Mouse (Mus musculus) forebrain, embryonic 15.5 days (tissue): ENCODE measurements around the gene Olfr340. TPM values are rescaled to one million over a fixed set of nuclear protein-coding genes. Genes with fewer than 3 reads are reported as not detected.
"Not testable (repeated sequence)": the region's sequence is repeated elsewhere in the genome, so short reads cannot be mapped to it uniquely, and the experiment has no call there.

Source experiments
- ATAC-seq: fragments of 200-750 bp; cut with Nextera tagmentation; replicated peaks from 2 replicates; pipeline ENCODE4 v1.8.0; 2017; ENCODE audit warnings: mild to moderate bottlenecking, moderate TSS enrichment, moderate library complexity
- H3K27ac ChIP-seq: fragments of 300-500 bp; sonication (generic); replicated peaks from 2 replicates; pipeline ENCODE4 v1.5.1; 2015; ENCODE audit warnings: mild to moderate bottlenecking, inconsistent platforms
- H3K27me3 ChIP-seq: fragments of 300-500 bp; sonication (generic); 2 replicates; pipeline ENCODE4 v1.6.1; 2015; ENCODE audit warnings: inconsistent platforms
- H3K36me3 ChIP-seq: fragments of 300-500 bp; sonication (generic); 2 replicates; pipeline ENCODE4 v1.6.1; 2015; ENCODE audit warnings: mild to moderate bottlenecking, inconsistent platforms
- H3K4me1 ChIP-seq: fragments of 300-500 bp; sonication (generic); 2 replicates; pipeline ENCODE4 v1.6.1; 2015; ENCODE audit warnings: inconsistent platforms
- H3K4me2 ChIP-seq: fragments of 300-500 bp; sonication (generic); replicated peaks from 2 replicates; pipeline ENCODE4 v1.6.1; 2015; ENCODE audit warnings: mild to moderate bottlenecking, inconsistent platforms
- H3K4me3 ChIP-seq: fragments of 300-500 bp; sonication (generic); 2 replicates; pipeline ENCODE4 v1.5.1; 2015; ENCODE audit warnings: mild to moderate bottlenecking, inconsistent platforms
- H3K9ac ChIP-seq: fragments of 300-500 bp; sonication (generic); replicated peaks from 2 replicates; pipeline ENCODE4 v1.6.1; 2015; ENCODE audit warnings: mild to moderate bottlenecking, inconsistent platforms
- H3K9me3 ChIP-seq: fragments of 300-500 bp; sonication (generic); 2 replicates; pipeline ENCODE4 v1.6.1; 2016; ENCODE audit warnings: inconsistent platforms
- WGBS: fragments of 180-500 bp; shearing (Covaris S2); methylation state at CpG from one replicate; pipeline ENCODE4 v1.1.7; 2015; ENCODE audit warnings: mixed read lengths; 5-methylcytosine and 5-hydroxymethylcytosine counted together
- polyA plus RNA-seq: library from polyadenylated mRNA; unstranded; fragments of >200 nt; fragmentation: Nextera tagmentation; extraction: Ambion mirVana; gene quantifications from 2 replicates; pipeline ENCODE4 v1.2.1, GENCODE M21; 2015

Olfr340 gene
- not detected in 2 replicates for polyA plus RNA-seq

DNA sequence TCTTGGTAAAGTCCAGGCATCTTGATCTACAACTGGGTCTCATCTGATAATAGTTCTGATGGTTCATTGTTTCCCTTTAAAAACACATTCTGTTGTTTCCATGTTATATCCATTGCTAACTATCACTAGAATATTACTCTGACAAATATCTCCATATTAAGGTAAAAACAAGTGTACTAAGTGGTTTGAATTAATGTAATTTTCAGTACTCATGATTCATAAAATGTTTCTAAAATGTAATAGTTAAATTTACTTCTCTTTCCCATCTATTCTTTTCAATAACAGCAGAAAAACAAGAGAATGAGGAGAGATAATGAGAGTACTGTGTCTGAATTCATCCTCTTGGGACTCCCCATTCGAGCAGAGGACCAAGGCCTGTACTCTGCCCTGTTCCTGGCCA is at the start of gene Olfr340:
Gene Olfr340, plus strand, starts transcription at position 301 of the 400 bp plus-strand sequence.
- no peak within 1 kb of the TSS for H3K4me3 ChIP-seq
- 0 out of 2 replicates have a peak, but pooled peaks cover 9% of the 10 kb centered on the region for H3K9me3 ChIP-seq
- no peaks in the 10 kb centered on the region for H3K36me3 ChIP-seq
- H3K4me2 ChIP-seq: no peak within 1 kb of the TSS
- no peak within 1 kb of the TSS for H3K9ac ChIP-seq
- 66% methylated on average over 1 of the region's 1 CpGs for WGBS
- no peaks in the 10 kb centered on the region for H3K27me3 ChIP-seq
- no peak for ATAC-seq
- H3K27ac ChIP-seq: no peak within 1 kb of the TSS
- no peaks in the 10 kb centered on the region for H3K4me1 ChIP-seq

- not testable (repeated sequence) for ATAC-seq, H3K27ac ChIP-seq, H3K4me2 ChIP-seq, H3K4me1 ChIP-seq, H3K27me3 ChIP-seq, H3K4me3 ChIP-seq, H3K36me3 ChIP-seq, H3K9ac ChIP-seq, H3K9me3 ChIP-seq
- 86% methylated on average over 3 of the region's 3 CpGs for WGBS
These were observed 37.2 kb upstream of the Olfr340 start for GRCm38 (mm10) chr2:36415174-36415573.

DNA sequence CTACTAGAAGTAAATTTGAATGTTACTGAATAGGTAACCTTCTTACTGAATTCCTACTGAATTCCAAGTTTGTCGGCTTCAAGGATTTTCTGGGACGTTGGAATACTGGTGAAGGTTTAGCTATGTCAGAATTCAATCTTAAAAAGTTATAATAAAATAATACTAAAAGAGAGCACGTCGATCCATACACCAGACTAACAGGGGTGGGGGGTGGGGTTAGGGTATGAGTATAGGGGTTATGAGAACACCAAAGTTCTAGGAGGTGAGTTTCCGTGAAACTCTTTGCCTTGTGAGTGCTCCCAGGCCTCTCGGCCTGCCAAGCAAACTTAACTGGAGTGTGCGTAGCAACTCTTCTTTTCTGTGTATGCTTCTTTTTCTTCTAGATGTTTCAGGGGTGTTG is 36.8 kb upstream of the Olfr340 start:
- H3K9ac ChIP-seq, H3K4me1 ChIP-seq, H3K4me3 ChIP-seq, H3K36me3 ChIP-seq, ATAC-seq, H3K4me2 ChIP-seq, H3K27me3 ChIP-seq, H3K9me3 ChIP-seq, H3K27ac ChIP-seq: not testable (repeated sequence)
- WGBS: 90% methylated on average over 7 of the region's 7 CpGs

DNA sequence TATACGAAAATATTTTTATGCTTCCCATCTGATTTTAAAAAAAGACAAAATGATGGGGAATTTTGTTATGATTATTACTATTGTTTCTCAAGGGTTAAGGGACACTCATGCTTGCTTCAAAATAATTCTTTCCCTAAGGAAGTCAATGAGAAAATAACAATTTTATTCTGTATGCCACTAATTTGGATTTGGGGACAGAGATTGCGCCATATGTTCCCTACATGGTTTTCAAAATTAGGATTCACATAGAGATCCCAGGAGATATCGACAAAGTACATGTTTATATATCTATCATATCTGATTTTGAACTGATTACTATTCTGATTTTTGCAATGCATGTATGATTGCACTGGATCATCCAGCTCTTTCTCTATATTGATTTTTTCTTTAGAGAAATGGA is 33.7 kb upstream of the Olfr340 start, which contains the start of gene Olfr339:
Gene Olfr339, plus strand, starts transcription at position 301 of the 400 bp plus-strand sequence.
- Histone ChIP-seq H3K4me1 (no peaks in the 10 kb centered on the region), H3K9me3 (no peaks in the 10 kb centered on the region), H3K27ac (no peak within 1 kb of the TSS), H3K9ac (no peak within 1 kb of the TSS), H3K27me3 (no peaks in the 10 kb centered on the region), H3K36me3 (no peaks in the 10 kb centered on the region), H3K4me3 (no peak within 1 kb of the TSS), H3K4me2 (no peak within 1 kb of the TSS)
- 89% methylated on average over 3 of the region's 3 CpGs for WGBS
- no peak for ATAC-seq

DNA sequence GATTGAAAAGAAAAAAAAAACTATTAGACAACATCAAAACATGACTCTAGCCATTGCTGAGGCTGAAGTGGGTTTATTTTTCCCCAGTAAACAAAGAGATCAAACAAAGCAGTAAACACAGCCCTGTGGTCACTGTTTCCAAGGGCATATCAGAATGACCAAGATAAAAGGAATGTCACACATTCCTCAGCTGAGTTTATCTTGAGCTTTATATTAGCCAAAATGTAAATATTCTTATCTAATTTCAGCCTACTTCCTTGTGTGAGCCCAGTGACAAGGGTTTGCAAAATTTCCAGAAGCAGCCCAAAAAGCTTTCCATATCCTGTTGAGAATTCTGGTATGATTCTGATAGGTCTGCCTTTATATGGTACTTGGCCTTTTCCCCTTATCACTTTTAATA is 21.2 kb downstream of the Olfr340 start:
- H3K9ac ChIP-seq: no peak overlapping the region
- no peaks in the 10 kb centered on the region for H3K4me1 ChIP-seq
- no peak for ATAC-seq
- H3K36me3 ChIP-seq: no peaks in the 10 kb centered on the region
- no peaks in the 10 kb centered on the region for H3K27me3 ChIP-seq
- H3K4me3 ChIP-seq: no peak overlapping the region
- H3K9me3 ChIP-seq: no peaks in the 10 kb centered on the region
- no peak overlapping the region for H3K4me2 ChIP-seq
- H3K27ac ChIP-seq: no peak overlapping the region

- Histone ChIP-seq H3K9ac (no peak within 1 kb of the TSS), H3K27me3 (no peaks in the 10 kb centered on the region), H3K9me3 (peaks cover 4% of the 10 kb centered on the region; the same call in 1 of the 2 replicates), H3K27ac (no peak within 1 kb of the TSS), H3K36me3 (no peaks in the 10 kb centered on the region), H3K4me2 (no peak within 1 kb of the TSS), H3K4me3 (no peak within 1 kb of the TSS), H3K4me1 (no peaks in the 10 kb centered on the region)
- ATAC-seq: no peak
These were observed 30.0 kb downstream of the Olfr340 start, which contains the start of gene Olfr341 for GRCm38 (mm10) chr2:36482368-36482767. Gene Olfr341, minus strand, starts transcription at chr2:36482468.

Other genes with a start within 250 kb of the Olfr340 start
- gene Ptgs1, start 222.2 kb upstream of the Olfr340 start, polyA plus RNA-seq: 2.7 and 3.4 TPM in 2 replicates
- not detected in 2 replicates for gene Olfr338, start 79.1 kb upstream of the Olfr340 start, polyA plus RNA-seq
- not detected in 2 replicates for gene Olfr339, start 33.6 kb upstream of the Olfr340 start, polyA plus RNA-seq
- not detected in 2 replicates for gene Olfr341, start 29.9 kb downstream of the Olfr340 start, polyA plus RNA-seq
- not detected in 2 replicates for gene Olfr342, start 72.4 kb downstream of the Olfr340 start, polyA plus RNA-seq
- not detected in 2 replicates for gene Olfr344, start 114.1 kb downstream of the Olfr340 start, polyA plus RNA-seq
- not detected in 2 replicates for gene Olfr345, start 187.5 kb downstream of the Olfr340 start, polyA plus RNA-seq
- not detected in 2 replicates for gene Olfr346, start 233.2 kb downstream of the Olfr340 start, polyA plus RNA-seq